Mouse (Mus musculus) hindbrain, embryonic 16.5 days (tissue): ENCODE measurements around the gene Diras2. TPM values are rescaled to one million over a fixed set of nuclear protein-coding genes. Genes with fewer than 3 reads are reported as not detected.

ENCODE experiments used
- ATAC-seq: fragments of 200-750 bp; cut with Nextera tagmentation; 2 replicates; pipeline ENCODE4 v1.8.0; 2017; ENCODE audit warnings: moderate TSS enrichment, moderate library complexity
- H3K27ac ChIP-seq: fragments of 300-500 bp; sonication (generic); 2 replicates; pipeline ENCODE4 v1.5.1; 2014; ENCODE audit warnings: low read depth, mild to moderate bottlenecking, control low read depth, low read length, moderate library complexity
- H3K27me3 ChIP-seq: fragments of 300-500 bp; sonication (generic); replicated peaks from 2 replicates; pipeline ENCODE4 v1.6.1; 2014; ENCODE audit warnings: low read length; ENCODE audit not compliant: control insufficient read depth, insufficient read depth
- H3K36me3 ChIP-seq: fragments of 300-500 bp; sonication (generic); 2 replicates; pipeline ENCODE4 v1.6.1; 2014; ENCODE audit warnings: mild to moderate bottlenecking, low read length, moderate library complexity, mixed read lengths; ENCODE audit not compliant: control insufficient read depth, insufficient read depth
- H3K4me1 ChIP-seq: fragments of 300-500 bp; sonication (generic); 2 replicates; pipeline ENCODE4 v1.6.1; 2014; ENCODE audit warnings: low read depth, low read length; ENCODE audit not compliant: control insufficient read depth, insufficient read depth
- H3K4me2 ChIP-seq: fragments of 300-500 bp; sonication (generic); 2 replicates; pipeline ENCODE4 v1.6.1; 2014; ENCODE audit warnings: mild to moderate bottlenecking, low read length, control low read depth, moderate library complexity
- H3K4me3 ChIP-seq: fragments of 300-500 bp; sonication (generic); 2 replicates; pipeline ENCODE4 v1.5.1; 2014; ENCODE audit warnings: mild to moderate bottlenecking, low read length, control low read depth, moderate library complexity
- H3K9ac ChIP-seq: fragments of 300-500 bp; sonication (generic); 2 replicates; pipeline ENCODE4 v1.6.1; 2014; ENCODE audit warnings: low read depth, mild to moderate bottlenecking, control low read depth, low read length, moderate library complexity
- H3K9me3 ChIP-seq: fragments of 300-500 bp; sonication (generic); 2 replicates; pipeline ENCODE4 v1.6.1; 2014; ENCODE audit warnings: mild to moderate bottlenecking, low read length, moderate library complexity; ENCODE audit not compliant: control insufficient read depth
- WGBS: fragments of 180-500 bp; shearing (Covaris S2); extraction: QIAGEN DNeasy Blood & Tissue Kit; methylation state at CpG from one replicate; pipeline ENCODE4 v1.1.7; 2014; 5-methylcytosine and 5-hydroxymethylcytosine counted together
- polyA plus RNA-seq: library from polyadenylated mRNA; unstranded; fragments of >200 nt; fragmentation: Nextera tagmentation; extraction: Ambion mirVana; gene quantifications from 2 replicates; pipeline ENCODE4 v1.2.1, GENCODE M21; 2015

The Diras2 gene
- polyA plus RNA-seq, 1 experiment from 2014 or later = 7.9 TPM

DNA sequence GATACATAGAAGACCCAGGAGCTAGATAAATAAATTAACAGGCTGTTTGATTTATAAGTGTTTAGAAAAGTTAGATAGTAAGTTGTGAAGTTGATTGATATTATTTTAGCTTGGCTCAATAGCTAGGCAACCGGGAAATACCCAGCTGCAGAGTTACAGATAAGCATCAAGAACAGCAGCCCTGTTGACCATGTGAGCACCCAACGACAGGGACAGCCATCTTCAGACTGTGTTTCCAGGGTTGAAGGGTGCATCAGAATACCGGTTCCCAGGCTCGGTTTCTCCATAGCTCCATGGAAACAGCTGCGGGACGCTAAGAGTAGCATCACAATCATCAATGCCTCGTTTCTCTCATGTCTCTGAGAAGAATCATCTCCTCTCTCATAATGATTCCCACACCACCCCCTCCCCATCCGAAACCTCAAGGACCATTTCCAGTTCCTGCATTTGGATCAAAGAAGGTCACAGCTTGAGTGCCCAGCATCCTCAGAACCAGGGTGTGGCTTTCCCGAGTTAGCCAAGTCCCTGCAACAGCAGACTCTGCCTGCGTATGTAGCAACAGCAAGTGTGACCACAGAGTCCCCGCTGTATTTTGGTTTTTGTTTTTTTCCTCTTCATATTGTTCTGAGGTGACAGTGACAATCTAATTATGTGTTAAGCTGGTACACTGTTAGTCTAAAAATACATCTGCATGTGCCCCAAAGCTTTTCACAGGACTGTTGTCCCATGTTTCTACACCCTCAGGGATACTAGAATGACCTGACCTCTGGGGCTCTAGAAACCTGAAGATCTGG is 40.7 kb upstream of the Diras2 start:
- ATAC-seq = no peak
- H3K36me3 ChIP-seq = no peaks in the 10 kb centered on the region
- no peak overlapping the region for H3K4me3 ChIP-seq
- no peaks in the 10 kb centered on the region for H3K27me3 ChIP-seq
- H3K4me1 ChIP-seq = peaks cover 2% of the 10 kb centered on the region
- H3K27ac ChIP-seq = no peak overlapping the region
- 69% methylated on average over 11 of the region's 11 CpGs for WGBS
- H3K4me2 ChIP-seq = no peak overlapping the region
- H3K9me3 ChIP-seq = no peaks in the 10 kb centered on the region
- no peak overlapping the region for H3K9ac ChIP-seq

DNA sequence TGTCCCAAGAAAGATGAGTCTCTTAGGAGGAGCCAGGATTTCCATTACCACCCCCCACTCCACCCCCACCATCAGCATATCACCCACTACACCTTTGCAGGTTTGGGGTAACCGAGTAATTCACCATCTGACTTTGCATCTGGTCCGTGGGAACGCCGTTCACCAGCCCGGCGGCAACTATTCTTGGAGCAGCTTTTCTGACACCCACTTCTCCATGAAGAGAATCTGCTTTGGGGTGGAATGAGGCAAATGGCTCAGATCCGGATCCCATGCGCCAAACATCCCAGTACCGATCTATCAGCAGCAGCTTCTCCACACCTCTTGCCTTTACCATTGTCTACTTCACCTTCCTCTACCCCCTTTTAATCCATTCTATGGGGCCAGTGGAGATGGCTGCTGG is 39.2 kb upstream of the Diras2 start:
- Histone ChIP-seq H3K27ac (no peak overlapping the region), H3K36me3 (no peaks in the 10 kb centered on the region), H3K4me1 (peaks cover 3% of the 10 kb centered on the region), H3K4me3 (no peak overlapping the region), H3K9me3 (no peaks in the 10 kb centered on the region), H3K9ac (no peak overlapping the region), H3K4me2 (no peak overlapping the region), H3K27me3 (no peaks in the 10 kb centered on the region)
- ATAC-seq = no peak
- 91% methylated on average over 9 of the region's 9 CpGs for WGBS

DNA sequence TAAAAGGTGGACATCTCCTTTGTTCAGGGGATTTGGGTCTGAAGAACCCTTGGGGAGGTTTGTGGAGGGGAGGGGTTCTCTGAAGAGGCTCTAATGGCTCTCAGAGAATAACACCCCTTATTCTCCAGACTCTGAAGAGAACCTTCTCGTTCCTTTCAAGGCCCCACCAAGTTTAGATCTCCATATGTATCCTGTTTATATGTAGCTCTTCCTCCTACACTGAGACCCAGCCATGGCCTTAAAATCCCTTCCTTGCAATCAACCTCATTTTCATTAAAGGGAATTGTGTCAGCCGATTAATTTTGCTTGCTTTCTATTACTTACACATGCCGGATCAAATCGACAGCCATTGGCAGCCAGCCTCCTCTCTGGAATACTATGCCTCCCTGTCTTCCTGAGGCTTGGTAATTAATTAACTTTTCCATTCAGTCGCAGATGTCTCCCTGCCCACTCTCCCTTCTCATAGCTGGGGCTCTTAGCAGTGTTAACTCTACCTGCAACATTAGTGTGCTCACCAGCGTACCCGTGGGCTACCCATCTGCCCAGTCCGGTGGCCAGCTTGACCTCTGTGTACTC is 38.2 kb upstream of the Diras2 start:
- Histone ChIP-seq H3K4me3 (no peak overlapping the region), H3K27ac (no peak overlapping the region), H3K36me3 (no peaks in the 10 kb centered on the region), H3K4me1 (peaks cover 6% of the 10 kb centered on the region), H3K27me3 (no peaks in the 10 kb centered on the region), H3K9ac (no peak overlapping the region; the same call in 1 of the 2 replicates), H3K9me3 (no peaks in the 10 kb centered on the region), H3K4me2 (no peak overlapping the region)
- WGBS = 39% methylated on average over 8 of the region's 8 CpGs
- ATAC-seq = no peak

DNA sequence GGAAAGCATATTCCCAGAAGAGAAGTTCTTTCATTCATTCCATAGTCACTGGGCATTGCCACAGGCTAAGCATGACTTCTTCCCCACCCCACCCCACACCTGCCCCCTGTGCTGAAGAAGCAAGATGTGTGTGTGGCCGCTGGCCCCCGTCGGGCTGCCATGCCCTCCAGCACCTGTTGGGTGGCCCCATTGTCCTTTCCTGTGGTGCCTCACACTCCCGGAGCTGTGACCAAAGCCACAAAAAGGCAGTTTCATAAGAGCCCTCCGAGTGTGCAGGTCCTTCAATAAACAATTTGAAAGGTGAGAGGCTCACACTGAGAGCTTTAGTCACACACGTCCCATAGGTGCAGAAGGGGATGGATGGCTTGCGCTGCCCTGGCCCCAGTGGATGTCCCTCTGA is 35.7 kb upstream of the Diras2 start:
- no peaks in the 10 kb centered on the region for H3K36me3 ChIP-seq
- peaks cover 10% of the 10 kb centered on the region for H3K4me1 ChIP-seq
- no peak overlapping the region for H3K9ac ChIP-seq
- H3K9me3 ChIP-seq = no peaks in the 10 kb centered on the region
- H3K27me3 ChIP-seq = no peaks in the 10 kb centered on the region
- ATAC-seq = no peak
- 77% methylated on average over 7 of the region's 7 CpGs for WGBS
- no peak overlapping the region for H3K4me2 ChIP-seq
- no peak overlapping the region for H3K4me3 ChIP-seq
- H3K27ac ChIP-seq = no peak overlapping the region

DNA sequence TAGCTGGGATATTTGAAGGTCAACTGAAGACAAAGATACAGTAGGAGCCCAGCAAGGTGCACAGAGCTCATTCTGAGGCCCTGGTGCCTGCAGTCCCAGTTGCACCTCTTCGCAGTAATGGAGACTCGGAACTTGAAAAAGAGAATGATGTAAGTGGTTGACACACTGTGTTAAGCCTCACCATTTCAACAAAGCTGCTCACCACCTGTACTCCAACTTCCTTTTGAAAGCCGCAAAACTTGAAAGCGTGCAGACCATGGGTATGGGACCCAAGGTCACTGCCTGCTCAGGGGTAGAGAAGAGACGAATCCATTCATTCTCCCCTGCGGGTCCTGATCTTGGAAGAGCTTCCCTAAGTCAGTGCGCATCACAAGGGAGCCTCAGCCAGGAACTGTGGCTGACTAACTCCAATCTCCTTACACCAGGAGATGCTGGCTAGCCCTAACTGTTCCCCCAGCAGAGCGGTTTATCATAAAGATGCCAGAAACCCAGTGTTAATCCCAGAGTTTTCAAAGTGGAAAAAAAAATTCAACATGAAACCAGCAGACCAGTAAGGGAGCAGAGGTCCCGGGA is 35.2 kb upstream of the Diras2 start:
- H3K4me3 ChIP-seq = no peak overlapping the region
- H3K9ac ChIP-seq = no peak overlapping the region
- peaks cover 14% of the 10 kb centered on the region for H3K4me1 ChIP-seq
- H3K36me3 ChIP-seq = no peaks in the 10 kb centered on the region
- no peak overlapping the region for H3K4me2 ChIP-seq
- no peak for ATAC-seq
- WGBS = 91% methylated on average over 9 of the region's 9 CpGs
- no peaks in the 10 kb centered on the region for H3K9me3 ChIP-seq
- H3K27ac ChIP-seq = no peak overlapping the region
- H3K27me3 ChIP-seq = no peaks in the 10 kb centered on the region

DNA sequence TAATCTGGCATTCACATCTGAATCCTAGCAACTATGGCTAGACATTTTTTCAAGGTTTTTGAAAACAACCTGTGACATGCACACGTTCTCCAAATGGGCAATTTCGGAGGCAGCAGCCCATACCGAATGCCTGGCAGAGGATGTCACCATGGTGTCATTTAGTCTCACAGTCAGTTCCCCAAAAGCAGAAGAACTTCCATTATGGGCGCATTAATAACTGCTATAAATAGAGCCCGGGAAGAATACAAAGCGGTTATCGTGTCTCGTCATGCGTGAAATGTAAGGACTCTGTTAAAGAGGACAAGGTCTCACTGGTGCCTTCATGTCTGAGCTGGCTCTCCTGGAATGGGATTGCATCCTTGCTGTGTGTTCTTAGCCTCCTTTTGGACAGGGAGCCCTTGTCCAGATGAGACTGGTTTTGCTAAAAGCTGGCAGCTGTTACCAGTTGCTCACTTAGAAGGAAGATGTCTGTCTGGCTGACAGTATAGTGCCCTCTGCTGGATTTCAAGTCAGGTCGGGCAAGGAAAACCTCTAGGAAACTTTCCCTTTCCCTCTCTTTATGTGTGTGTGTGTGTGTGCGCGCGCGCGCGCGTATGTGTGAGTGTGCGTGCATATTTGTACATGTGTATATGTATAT is 34.1 kb upstream of the Diras2 start:
- H3K9ac ChIP-seq = no peak overlapping the region
- H3K4me3 ChIP-seq = no peak overlapping the region
- peak; percentile 41 for ATAC-seq
- 65% methylated on average over 18 of the region's 18 CpGs for WGBS
- H3K27ac ChIP-seq = no peak overlapping the region
- no peaks in the 10 kb centered on the region for H3K27me3 ChIP-seq
- no peaks in the 10 kb centered on the region for H3K36me3 ChIP-seq
- no peak overlapping the region for H3K4me2 ChIP-seq
- no peaks in the 10 kb centered on the region for H3K9me3 ChIP-seq
- H3K4me1 ChIP-seq = peaks cover 14% of the 10 kb centered on the region

DNA sequence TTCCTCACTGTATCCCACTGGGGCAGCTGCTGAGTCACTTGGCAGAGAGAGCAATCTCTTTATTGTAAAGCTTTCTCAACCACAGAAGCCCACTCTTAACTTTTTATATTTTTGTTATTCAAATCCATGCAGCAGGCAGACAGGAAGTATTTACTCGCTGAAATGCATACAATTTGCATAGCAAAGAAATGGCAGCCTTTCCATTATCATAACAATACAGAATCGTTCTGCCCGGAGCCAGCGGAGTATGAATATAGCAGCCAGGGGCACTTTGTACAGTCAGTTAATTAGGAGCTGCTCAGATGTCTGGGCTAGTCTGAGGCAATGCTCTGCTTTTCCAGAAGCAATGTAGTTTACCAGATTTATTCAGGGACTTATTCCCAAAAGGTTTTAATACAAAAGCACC is 31.1 kb upstream of the Diras2 start:
- Histone ChIP-seq H3K4me1 (peaks cover 12% of the 10 kb centered on the region), H3K9me3 (no peaks in the 10 kb centered on the region), H3K27me3 (no peaks in the 10 kb centered on the region), H3K36me3 (no peaks in the 10 kb centered on the region), H3K27ac (no peak overlapping the region), H3K9ac (no peak overlapping the region), H3K4me2 (no peak overlapping the region), H3K4me3 (no peak overlapping the region)
- WGBS = 11% methylated on average over 4 of the region's 4 CpGs
- ATAC-seq = peak; percentile 66; the same call in 1 of the 2 replicates

DNA sequence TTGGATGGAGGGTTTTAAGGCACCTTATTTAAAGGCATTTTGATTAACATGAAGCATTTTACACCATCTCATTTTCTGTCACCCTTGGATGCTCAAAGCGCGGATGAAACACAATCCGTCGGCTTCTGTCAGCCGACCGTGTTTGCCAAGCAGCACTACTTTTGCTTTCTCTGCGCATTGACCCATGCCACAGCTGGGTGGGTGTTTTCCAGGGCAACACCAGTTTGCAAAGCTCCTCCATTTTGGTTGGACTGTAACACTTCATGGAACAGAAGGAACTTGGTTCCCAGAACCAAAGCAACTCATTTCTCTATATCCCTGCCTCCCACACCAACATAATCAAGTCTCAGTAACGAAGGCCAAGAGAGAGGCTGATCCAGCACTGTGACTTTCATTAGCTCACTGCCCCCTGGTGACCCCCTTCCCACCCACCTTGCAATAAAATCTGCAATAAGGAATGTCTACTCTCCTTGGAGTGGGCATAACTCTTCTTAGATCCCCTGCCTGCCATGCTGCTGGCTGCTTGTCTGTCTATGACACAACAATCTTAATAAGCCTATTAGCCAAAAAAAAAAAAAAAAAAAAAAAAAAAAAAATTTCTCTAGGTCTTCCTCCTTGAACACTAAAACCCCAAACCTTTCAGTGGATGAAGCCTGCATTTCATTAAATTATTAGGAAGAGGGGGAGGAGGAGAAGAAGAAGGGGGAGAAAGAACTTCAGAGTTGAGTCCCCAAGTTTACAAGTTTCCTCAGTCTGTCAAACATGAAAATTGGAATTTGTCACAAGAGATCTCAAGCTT is 30.5 kb upstream of the Diras2 start:
- Histone ChIP-seq H3K27ac (no peak overlapping the region), H3K36me3 (no peaks in the 10 kb centered on the region)

More for the DNA sequence above, 30.5 kb upstream of the Diras2 start:
- Histone ChIP-seq H3K9me3 (no peaks in the 10 kb centered on the region), H3K27me3 (no peaks in the 10 kb centered on the region), H3K9ac (no peak overlapping the region), H3K4me1 (peaks cover 12% of the 10 kb centered on the region), H3K4me2 (no peak overlapping the region), H3K4me3 (no peak overlapping the region)
- ATAC-seq = no peak
- 67% methylated on average over 8 of the region's 8 CpGs for WGBS
